Mouse (Mus musculus) thymus, postnatal 14 days (tissue): ENCODE measurements at regions not wholly inside any gene's neighbourhood (a gene's known extent, or its start where the extent isn't known, plus 50 kb on each side); places are given as distances from the start of the nearest gene placed in this dataset.

Experiments
- DNase-seq: peaks from one replicate; pipeline ENCODE4 v3.0.0; 2021

- no peak for DNase-seq
Measured at GRCm38 (mm10) chr4:105397451-105397850, 240.3 kb downstream of the Plpp3 start.

- DNase-seq: no peak
Measured at GRCm38 (mm10) chr4:105402021-105402420, 244.9 kb downstream of the Plpp3 start.

- DNase-seq: no peak
Measured at GRCm38 (mm10) chr4:105403169-105403568, 246.0 kb downstream of the Plpp3 start.

- no peak for DNase-seq
Measured at GRCm38 (mm10) chr4:105403686-105404085, 246.5 kb downstream of the Plpp3 start.

- DNase-seq: no peak
Measured at GRCm38 (mm10) chr4:105405728-105406127, 248.6 kb downstream of the Plpp3 start.

GRCm38 (mm10) chr4:105406786-105407464 is 249.8 kb downstream of the Plpp3 start:
- no peak for DNase-seq

GRCm38 (mm10) chr4:105408896-105409295 is 251.7 kb downstream of the Plpp3 start:
- DNase-seq: no peak

GRCm38 (mm10) chr4:105417166-105417565 is 260.0 kb downstream of the Plpp3 start:
- DNase-seq: no peak

GRCm38 (mm10) chr4:105422466-105422865 is 265.3 kb downstream of the Plpp3 start:
- DNase-seq: no peak

GRCm38 (mm10) chr4:105423727-105424201 is 266.6 kb downstream of the Plpp3 start:
- DNase-seq: no peak

GRCm38 (mm10) chr4:105425086-105425485 is 267.9 kb downstream of the Plpp3 start:
- DNase-seq: no peak

- DNase-seq: no peak
Measured at GRCm38 (mm10) chr4:105427581-105427980, 270.4 kb downstream of the Plpp3 start.

GRCm38 (mm10) chr4:105429381-105430100 is 272.4 kb downstream of the Plpp3 start:
- DNase-seq: no peak

GRCm38 (mm10) chr4:105432461-105432860 is 275.3 kb downstream of the Plpp3 start:
- no peak for DNase-seq

GRCm38 (mm10) chr4:105437141-105437540 is 280.0 kb downstream of the Plpp3 start:
- no peak for DNase-seq

GRCm38 (mm10) chr4:105449046-105449860 is 292.1 kb downstream of the Plpp3 start:
- DNase-seq: no peak

GRCm38 (mm10) chr4:105450881-105451280 is 293.7 kb downstream of the Plpp3 start:
- no peak for DNase-seq

GRCm38 (mm10) chr4:105451871-105452270 is 294.7 kb downstream of the Plpp3 start:
- DNase-seq: no peak

- no peak for DNase-seq
Measured at GRCm38 (mm10) chr4:105456955-105457621, 299.9 kb downstream of the Plpp3 start.

- DNase-seq: no peak
Measured at GRCm38 (mm10) chr4:105459991-105460688, 303.0 kb downstream of the Plpp3 start.

GRCm38 (mm10) chr4:105460689-105461005 is 303.5 kb downstream of the Plpp3 start:
- no peak for DNase-seq

- DNase-seq: no peak
Measured at GRCm38 (mm10) chr4:105467811-105468210, 310.7 kb downstream of the Plpp3 start.
